Mouse (Mus musculus) c-Kit-positive CD71-negative TER-119-negative erythroid progenitor cells, embryonic 14.5 days (primary cell): ENCODE measurements around the gene Acvrl1.

Source experiments
- DNase-seq: peaks from one replicate; pipeline ENCODE4 v3.0.0-alpha.2; 2013; ENCODE audit warnings: low read depth

Gene Acvrl1

DNA sequence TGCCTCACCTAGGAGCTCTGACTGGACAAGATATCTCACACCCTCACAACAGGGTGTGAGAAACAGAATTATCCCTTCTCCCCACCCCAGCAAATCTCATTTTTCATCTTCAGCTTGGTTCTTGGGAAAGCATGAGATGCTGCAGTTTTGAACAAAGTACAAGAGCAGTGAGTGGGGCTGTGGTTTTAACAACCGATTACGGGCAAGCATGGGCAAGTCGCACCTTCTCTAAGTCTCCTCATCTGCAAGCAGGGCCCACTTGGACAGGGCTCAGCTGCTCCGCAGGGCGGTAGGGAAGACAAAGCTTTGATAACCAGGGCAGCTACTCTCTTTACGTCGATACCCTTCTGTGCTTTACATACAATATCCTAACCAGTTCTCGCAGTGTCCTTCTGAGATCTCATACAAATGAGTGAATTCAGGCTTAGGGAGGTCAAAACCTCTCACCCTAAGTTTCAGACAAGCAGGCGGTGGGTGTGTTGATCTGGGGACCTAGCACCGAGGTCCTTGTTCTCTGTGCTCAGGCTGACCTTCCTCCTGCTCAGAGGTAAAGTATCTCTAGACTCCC lies 42.2 kb downstream of the Acvrl1 start:
- DNase-seq: no peak

DNA sequence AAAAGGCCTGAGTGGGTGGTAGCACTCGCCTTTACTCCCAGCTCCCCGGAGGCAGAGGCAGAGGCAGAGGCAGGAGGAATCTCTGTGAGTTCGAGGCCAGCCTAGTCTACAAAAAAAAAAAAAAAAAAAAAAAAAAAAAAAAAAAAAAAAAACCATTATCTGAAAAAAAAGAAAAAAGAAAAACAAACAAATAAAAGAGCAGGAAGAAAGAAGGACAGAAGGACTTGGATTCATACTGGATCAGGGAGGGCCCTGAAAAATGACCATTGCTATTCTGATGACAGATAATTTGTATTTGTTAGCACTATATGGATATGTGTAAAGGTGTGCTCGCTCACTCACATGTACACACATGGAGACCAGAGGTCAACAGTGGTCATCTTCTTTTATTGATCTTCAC lies 43.0 kb downstream of the Acvrl1 start:
- no peak for DNase-seq

DNA sequence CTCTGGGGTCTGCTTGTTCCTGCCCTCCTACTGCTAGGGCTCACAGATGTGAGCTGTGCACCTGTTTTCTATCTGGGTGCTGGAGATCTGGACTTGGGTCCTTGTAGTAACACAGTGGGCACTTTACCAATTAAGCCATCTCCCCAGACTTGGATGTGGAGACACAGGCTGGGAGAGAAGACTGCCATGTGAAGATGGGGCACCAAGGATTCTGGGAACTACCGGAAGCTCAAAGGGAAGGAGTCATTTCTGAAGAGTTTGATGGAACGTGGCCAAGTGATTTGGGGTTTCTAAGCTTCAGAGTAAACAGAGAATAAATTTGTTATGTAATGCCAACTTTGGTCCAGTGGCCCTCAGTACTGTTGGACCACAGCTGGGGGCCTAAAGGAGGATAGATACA lies 43.7 kb downstream of the Acvrl1 start:
- no peak for DNase-seq

GRCm38 (mm10) chr15:101173421-101174211 lies 45.3 kb downstream of the Acvrl1 start, which contains the start of gene Acvr1b:
Gene Acvr1b, plus strand, starts transcription at chr15:101174067.
- peak; percentile 74 for DNase-seq

- DNase-seq: no peak
Observed at GRCm38 (mm10) chr15:101174294-101175130, 46.2 kb downstream of the Acvrl1 start.

GRCm38 (mm10) chr15:101175131-101175460 lies 46.8 kb downstream of the Acvrl1 start:
- DNase-seq: no peak

- DNase-seq: no peak
Observed at GRCm38 (mm10) chr15:101175613-101176283, 47.4 kb downstream of the Acvrl1 start.

DNA sequence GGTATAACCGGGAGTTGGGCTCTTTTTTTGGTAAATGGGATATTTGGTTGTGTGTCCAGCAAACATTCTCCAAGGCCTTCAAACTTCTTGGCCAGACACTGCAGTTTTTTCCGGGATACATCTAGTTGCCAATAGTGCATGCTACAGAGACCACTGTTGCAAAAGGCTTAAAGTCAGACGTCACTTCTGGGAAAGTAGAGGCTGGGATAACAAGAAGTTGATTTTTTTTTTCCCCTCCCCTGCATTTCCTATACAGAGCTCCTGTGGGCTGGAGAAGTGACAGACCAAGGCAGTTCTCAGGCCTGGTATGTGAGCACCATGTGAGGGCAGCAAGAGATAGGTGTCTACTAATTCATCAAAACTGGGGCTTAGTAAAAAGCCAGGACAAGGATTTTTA lies 48.0 kb downstream of the Acvrl1 start:
- DNase-seq: no peak

DNA sequence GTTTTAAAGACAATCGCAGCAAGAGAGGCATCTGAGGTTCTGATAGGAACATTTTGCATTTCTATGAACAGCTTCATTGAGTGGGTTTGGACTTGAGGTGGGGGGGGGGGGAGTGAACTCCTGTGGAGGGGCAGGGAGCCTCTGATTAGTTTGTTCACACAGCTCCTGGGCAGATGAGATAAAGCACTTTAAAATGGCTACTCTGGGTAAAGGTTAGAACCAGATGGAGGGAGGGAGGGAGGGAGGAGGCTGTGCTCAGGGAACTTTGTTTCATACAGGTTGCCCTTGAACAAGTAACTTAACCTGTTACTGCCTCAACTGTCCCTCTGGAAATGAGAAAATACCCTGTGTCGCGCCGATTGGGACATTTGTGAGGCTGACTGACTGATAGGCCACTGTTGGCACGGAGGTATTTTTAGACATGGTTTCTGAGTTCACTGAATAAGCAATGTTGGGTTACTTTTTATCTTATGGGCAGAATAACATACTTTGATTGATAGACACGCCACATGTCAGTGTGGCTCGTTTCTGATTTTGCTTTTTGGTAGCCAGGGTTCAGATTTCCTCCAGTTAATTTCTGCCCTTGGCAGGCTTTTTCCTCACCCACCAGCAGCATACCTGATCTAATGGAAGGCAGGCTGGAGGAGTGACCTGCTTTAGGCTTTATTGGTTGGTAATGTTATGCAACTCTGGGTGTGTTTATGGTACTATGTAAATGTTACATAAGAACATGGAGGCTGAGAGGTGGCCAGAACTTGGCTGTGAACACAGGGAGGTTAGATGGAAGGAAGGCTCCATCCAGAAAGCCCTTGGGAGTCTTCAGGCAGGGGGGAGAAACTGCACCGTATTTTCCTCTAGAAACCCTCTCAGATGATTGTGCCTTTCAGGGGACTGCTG lies 48.7 kb downstream of the Acvrl1 start:
- no peak for DNase-seq

DNA sequence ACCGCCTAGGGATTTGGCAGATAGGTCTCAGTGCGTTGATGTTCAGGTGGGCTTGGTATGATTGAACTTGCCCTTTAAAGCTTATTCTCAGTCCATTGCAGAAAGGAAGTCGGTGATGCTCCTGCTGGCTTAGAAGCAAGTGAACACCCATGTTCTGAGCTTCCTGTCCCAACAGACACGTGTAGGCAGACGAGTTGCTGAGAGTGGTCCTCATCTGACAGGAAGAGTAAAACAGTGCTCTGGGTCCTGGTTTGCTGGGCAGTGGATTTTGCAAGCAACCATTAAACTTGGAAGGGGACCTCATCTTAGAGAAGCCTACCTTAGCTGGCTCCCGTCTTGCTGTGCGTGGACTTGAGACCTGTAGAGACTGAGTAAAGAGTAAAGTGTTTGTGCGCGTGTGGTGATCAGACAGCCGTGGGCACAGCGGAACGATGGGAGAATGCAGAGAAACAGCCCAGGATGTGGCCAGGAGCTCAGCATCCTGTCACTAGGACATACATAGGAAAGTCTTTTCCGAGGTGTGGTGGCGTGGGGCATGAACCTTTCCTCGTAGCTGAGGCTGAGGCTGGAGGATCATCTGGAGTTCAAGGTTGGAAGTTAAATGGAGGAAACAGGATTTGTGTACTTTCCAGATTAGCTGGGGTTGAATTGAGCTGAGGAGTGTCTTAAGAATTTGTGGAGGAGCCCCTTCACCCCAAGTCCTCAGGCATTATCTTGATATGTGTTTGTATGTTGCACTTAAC lies 52.2 kb downstream of the Acvrl1 start:
- DNase-seq: no peak

GRCm38 (mm10) chr15:101181106-101181466 lies 52.8 kb downstream of the Acvrl1 start:
- DNase-seq: no peak

- DNase-seq: no peak
Observed at GRCm38 (mm10) chr15:101181500-101181899, 53.2 kb downstream of the Acvrl1 start.

DNA sequence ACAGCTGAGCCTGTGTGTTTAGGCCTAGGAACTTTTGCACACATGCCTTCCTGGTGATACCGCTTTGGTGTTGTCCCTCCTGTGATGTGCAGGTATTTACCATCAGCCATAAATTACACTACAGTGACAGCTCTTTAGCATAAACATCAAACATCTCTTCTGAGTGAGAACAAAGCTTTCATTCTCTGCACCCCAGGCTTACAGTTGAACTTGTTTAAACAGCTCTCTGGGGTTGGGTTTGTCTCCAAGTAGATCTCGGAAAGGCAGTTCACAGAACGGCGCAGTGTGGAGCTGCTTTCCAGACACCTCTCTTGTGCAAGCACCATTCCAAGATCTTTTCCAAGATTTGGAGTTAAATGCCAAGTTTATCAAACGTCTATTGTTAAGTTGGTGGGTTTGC lies 54.4 kb downstream of the Acvrl1 start:
- DNase-seq: no peak

- DNase-seq: no peak
Observed at GRCm38 (mm10) chr15:101184300-101184699, 56.0 kb downstream of the Acvrl1 start.

GRCm38 (mm10) chr15:101185549-101185948 lies 57.2 kb downstream of the Acvrl1 start:
- no peak for DNase-seq

DNA sequence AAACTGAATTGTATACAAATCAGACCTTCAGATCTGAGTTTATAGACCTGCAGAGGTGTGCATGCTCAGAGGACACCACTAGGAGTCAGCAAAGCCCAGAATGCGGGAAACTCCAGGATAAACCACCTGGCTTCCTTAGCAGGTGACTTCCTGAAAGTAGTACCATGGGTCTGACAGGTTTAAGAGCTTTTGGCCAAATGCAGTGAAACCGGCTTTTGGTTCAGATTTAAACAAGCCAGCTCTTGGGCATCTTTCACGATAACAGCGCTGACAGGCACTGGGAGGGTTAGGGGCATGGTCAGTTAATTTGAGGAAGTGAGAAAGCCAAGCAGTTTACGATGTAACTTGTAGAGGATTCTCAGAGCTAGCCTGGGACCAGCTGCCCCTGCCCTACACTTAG lies 59.6 kb downstream of the Acvrl1 start:
- DNase-seq: no peak

- no peak for DNase-seq
Observed at GRCm38 (mm10) chr15:101189981-101190761, 61.8 kb downstream of the Acvrl1 start.

DNA sequence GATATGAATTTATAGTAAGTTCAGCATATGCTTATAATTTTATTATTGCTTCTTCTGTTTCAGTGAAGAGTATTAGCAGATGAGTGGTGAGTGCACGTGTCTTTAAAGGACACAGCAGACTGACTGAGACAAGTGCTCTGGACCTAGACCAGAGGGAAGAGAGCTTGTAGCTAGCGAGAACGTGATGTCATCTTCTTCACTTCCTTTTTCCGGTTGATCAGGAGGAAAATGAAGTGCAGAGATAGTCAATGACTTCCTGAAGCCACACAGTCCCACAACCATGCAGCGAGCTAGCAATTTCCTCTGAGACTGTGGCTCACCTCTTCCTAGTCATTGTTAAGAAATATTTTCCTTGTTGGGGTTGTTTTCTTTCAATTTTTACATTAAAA lies 62.4 kb downstream of the Acvrl1 start:
- no peak for DNase-seq

GRCm38 (mm10) chr15:101191459-101192259 lies 63.3 kb downstream of the Acvrl1 start:
- DNase-seq: no peak
